Mouse (Mus musculus): ENCODE results near the gene Cacna2d4. TPM values are rescaled to one million over a fixed set of nuclear protein-coding genes. Genes with fewer than 3 reads are reported as not detected.

Cacna2d4 gene
- polyA plus RNA-seq, 1 experiment: not detected

DNA sequence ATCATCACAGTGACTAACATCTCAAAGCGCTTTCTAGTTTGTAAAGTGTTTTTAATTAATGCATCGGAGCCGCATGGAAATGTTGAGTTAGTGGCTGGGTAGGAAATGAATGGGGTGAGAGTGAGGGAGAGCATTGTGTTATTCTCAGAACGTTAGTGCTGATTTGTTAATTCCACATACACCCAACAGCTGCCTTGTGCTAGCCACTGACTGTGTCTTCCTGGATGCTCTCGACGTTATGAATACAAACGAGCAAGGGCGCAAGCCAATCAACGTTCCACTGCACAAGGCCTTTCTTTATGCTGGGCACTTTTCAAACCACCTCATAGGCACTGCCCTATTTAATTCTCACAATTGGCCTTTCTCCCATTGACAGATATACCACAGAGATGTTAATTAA lies 82.4 kb downstream of the Cacna2d4 start:
- TF ChIP-seq GATA1 (IDR thresholded peaks at IDR 0.05; ENCODE audit: low read length): no peak

GRCm38 (mm10) chr6:119319358-119319757 lies 83.0 kb downstream of the Cacna2d4 start:
- TF ChIP-seq GATA1 (IDR thresholded peaks at IDR 0.05; ENCODE audit: low read length): no peak

DNA sequence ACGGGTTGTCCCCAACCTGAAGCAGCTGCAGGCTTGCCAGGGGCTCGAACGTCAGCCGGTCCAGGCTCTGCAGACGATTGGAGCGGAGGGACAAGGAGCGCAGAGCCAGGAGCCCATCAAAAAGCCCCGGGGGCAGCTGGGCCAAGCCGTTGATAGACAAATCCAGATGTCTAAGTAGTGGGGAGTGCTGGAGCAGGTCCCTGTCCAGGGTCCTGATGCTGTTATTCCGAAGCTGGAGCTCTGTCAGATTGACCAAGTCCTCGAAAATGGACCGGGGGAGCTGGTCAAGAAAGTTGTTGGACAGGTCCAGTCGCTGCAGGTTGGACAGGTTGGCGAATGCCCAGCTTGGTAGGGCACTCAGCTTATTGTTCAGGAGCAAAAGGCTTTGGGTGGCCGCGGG lies 84.2 kb downstream of the Cacna2d4 start:
- TF ChIP-seq GATA1 (IDR thresholded peaks at IDR 0.05; ENCODE audit: low read length): no peak

GRCm38 (mm10) chr6:119321752-119322151 lies 85.4 kb downstream of the Cacna2d4 start:
- no peak for TF ChIP-seq GATA1 (IDR thresholded peaks at IDR 0.05; ENCODE audit: low read length)

GRCm38 (mm10) chr6:119324776-119325175 lies 88.5 kb downstream of the Cacna2d4 start:
- TF ChIP-seq GATA1 (IDR thresholded peaks at IDR 0.05; ENCODE audit: low read length): no peak

DNA sequence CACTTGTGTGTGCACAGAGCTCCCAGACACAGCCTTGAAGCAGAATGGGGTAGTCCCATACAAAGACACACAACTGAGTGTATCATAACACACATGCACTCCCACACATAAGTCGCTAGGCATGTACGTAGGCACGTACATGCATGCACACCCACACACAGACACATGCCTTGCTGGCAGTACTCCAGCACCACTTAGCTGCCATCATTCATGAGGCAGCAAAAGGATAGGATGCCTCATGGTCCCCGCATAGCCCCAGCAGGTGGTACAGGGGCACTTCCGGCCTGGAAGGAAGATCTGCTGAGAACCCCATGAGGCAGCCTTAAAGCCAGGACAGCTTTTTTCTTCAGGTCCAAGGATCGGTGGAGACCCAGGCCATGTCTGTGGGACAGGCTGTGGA lies 89.7 kb downstream of the Cacna2d4 start:
- TF ChIP-seq GATA1 (IDR thresholded peaks at IDR 0.05; ENCODE audit: low read length): no peak

DNA sequence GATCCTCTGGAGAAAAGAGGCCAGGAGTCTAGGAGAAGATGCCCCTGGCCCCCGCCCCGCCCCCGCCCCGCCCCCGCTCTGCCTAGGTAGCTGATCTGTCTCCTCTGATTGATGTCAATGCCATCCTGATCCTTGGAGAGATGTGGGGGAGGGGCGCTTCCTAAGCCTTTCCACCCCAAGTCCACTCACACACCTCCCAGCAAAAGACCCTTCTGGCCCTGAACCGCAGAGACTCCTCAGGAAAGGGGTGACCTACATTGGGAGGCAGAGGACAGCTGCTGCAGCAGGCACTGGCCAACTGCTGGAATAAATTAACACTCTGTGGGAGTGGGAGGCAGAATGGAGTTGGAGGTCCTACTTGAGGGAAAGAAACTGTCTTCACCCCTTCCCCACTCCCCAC lies 90.2 kb downstream of the Cacna2d4 start:
- no peak for TF ChIP-seq GATA1 (IDR thresholded peaks at IDR 0.05; ENCODE audit: low read length)

GRCm38 (mm10) chr6:119328521-119329115 lies 92.3 kb downstream of the Cacna2d4 start:
- no peak for TF ChIP-seq GATA1 (IDR thresholded peaks at IDR 0.05; ENCODE audit: low read length)

- no peak for TF ChIP-seq GATA1 (IDR thresholded peaks at IDR 0.05; ENCODE audit: low read length)
Measured at GRCm38 (mm10) chr6:119329215-119329714, 92.9 kb downstream of the Cacna2d4 start.

DNA sequence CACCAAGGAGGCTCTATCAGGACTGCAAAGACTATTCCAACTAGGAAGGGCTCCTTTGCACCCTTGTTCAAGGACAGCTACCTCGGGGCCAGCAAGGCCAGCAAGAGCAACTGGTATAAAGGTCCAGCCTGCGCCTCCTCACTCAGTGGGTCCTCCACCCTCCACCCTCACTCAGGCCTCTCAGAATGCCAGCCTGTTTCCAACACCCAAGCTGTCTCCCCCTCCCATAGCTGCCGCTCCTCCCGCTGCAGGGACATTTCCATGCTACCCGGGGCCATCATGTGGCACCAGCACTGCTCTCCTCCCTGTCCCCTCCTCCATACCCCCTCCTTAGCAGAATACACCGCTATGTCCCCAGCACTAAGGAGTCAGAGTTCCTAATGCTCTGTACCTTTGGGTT lies 93.6 kb downstream of the Cacna2d4 start:
- no peak for TF ChIP-seq GATA1 (IDR thresholded peaks at IDR 0.05; ENCODE audit: low read length)

DNA sequence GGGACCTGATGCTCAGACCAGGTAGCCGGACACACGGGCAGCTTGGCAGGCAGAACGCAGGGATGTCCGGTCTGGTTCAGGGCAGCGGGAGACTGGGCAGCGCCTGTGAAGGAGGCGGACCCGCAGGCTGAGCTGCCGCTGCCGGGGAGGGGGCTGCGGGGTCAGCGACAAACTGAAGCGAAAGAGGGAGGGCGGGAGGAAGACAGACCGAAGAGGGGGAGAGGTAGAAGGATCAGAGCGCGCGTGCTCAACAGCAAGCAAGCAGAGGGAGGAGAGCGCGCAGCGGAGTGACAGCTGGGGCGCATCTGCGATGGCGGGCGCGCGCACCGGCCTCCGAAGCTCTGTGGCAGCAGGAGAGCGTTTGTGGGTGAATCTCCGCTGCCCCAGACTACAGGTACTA lies 94.2 kb downstream of the Cacna2d4 start, which contains the start of gene Lrtm2:
Gene Lrtm2, minus strand, starts transcription at position 261 of the 400 bp plus-strand sequence.
- no peak for TF ChIP-seq GATA1 (IDR thresholded peaks at IDR 0.05; ENCODE audit: low read length)

DNA sequence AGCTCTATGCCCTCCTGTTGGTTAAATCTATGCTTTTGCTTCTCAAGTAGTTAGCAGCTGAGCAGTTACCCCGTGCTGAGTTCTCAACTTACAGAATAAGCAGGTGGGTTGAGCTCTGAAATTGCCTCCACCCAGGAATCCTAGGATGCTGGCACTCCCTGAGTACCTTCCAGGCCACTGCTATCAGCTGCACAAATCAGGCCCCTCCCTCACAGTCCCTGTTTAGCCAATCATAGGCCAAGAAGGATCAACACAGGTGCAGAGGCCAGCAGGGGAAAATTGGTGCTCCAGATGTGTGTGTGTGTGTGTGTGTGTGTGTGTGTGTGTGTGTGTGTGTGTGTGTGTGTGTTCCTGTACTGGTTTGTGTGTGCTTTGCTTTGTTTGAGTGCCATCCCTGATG lies 95.8 kb downstream of the Cacna2d4 start:
- no peak for TF ChIP-seq GATA1 (IDR thresholded peaks at IDR 0.05; ENCODE audit: low read length)

- no peak for TF ChIP-seq GATA1 (IDR thresholded peaks at IDR 0.05; ENCODE audit: low read length)
Measured at GRCm38 (mm10) chr6:119333202-119333601, 96.9 kb downstream of the Cacna2d4 start.

DNA sequence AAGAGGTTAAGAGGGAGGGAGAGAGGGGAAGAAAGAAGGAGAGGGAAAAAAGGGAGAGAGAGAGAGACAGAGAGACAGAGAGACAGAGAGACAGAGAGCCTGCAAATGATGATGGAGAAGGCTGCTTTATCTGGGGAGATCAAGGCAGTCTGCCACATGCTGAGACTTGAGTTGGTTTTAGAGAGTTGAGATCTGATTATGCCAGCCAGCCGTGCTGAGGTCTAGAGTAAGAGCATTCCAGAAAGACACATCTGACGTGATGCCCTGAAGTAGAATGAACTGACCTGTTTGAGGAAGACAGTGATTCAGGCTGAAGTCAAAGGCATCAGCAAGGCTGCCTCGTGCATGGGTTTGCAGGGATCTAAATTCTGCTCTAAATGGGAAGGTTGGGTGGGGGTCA lies 97.5 kb downstream of the Cacna2d4 start:
- TF ChIP-seq GATA1 (IDR thresholded peaks at IDR 0.05; ENCODE audit: low read length): no peak

- no peak for TF ChIP-seq GATA1 (IDR thresholded peaks at IDR 0.05; ENCODE audit: low read length)
Measured at GRCm38 (mm10) chr6:119336124-119336523, 99.8 kb downstream of the Cacna2d4 start.

DNA sequence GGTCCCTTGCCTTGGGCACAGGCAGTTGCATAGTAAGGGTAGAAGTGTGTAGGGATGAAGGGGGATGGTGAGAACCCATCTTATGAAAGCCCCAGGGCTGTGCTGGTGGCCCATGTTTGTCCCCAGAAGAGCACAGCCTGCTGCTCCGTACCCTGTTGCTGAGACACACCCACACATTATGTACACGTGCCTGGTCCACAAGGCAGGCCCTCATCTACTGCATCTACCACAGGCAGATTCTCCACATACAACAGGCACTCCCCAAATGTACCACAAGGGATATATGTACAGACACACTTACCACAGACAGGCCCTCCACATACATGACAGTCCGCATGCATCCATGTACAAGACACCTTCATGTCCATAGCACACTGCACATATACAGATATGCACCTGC lies 101.0 kb downstream of the Cacna2d4 start:
- no peak for TF ChIP-seq GATA1 (IDR thresholded peaks at IDR 0.05; ENCODE audit: low read length)

DNA sequence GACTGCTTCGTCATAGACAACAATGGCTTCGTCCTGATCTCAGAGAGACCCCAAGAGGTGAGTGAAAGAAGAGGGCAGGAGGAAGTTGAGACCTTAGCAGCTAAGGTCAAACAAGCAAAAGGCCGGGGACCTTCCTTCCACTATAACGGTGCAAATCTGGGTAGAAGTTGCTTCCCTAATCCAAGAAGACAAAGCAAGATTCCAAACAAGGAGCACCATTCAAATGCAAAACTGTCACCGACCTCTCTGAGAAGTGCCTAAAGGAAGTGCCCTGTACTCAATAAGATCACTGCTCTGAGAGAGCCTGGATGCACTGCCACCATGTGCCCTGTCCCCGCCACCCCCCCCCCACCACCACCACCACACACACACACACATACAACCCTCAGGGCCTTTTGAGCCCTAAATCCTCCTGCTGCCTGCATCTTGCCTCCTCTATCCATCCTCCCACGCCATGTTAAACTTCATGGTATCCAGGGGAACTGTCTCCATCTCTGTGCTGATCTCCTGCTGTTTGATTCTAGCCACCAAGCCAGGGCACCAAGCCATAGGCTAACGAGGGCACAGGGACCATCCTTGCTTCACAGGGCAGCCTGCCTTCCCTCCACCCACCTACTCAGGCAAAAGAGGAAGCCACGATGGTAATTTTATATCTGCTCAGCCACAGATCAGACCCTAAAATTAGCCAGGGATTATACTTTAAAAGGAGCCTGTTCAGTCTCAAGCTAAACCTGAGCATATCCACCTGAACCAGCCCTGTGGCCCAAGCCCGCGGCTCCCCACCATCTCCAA lies 102.0 kb downstream of the Cacna2d4 start:
- TF ChIP-seq GATA1 (IDR thresholded peaks at IDR 0.05; ENCODE audit: low read length): no peak
